In genomic region chr6:118561745-118562609, GRCm38 (mm10) we compare ENCODE assay signal across 8 mouse cellular contexts. TPM values are rescaled to one million over a fixed set of nuclear protein-coding genes. Genes with fewer than 3 reads are reported as not detected.
DNase-seq lines count a peak whose midpoint lies in the region; ATAC-seq lines count a peak whose summit lies in the region.

Gene Ankrd26, minus strand, starts transcription at chr6:118562226.

- peaks cover 7% of the 10 kb centered on the region; the same call in 1 of the 2 replicates for H3K4me1 ChIP-seq in heart, embryonic 10.5 days
- peaks cover 24% of the 10 kb centered on the region for H3K4me1 ChIP-seq in kidney, embryonic 15.5 days

- H3K9me3 ChIP-seq in heart, embryonic 10.5 days = no peaks in the 10 kb centered on the region
- no peaks in the 10 kb centered on the region for H3K9me3 ChIP-seq in kidney, embryonic 15.5 days (replicated peaks)

- no peaks in the 10 kb centered on the region for H3K27me3 ChIP-seq in heart, embryonic 10.5 days (ENCODE audit: insufficient read depth, poor library complexity, severe bottlenecking)
- H3K27me3 ChIP-seq in kidney, embryonic 15.5 days = no peaks in the 10 kb centered on the region

- peak within 1 kb of the TSS; percentile 72 for H3K9ac ChIP-seq in kidney, embryonic 15.5 days

- H3K4me2 ChIP-seq in kidney, embryonic 15.5 days = peak within 1 kb of the TSS; percentile 85

- peak within 1 kb of the TSS; percentile 92 for H3K27ac ChIP-seq in heart, embryonic 10.5 days
- peak within 1 kb of the TSS; percentile 78 for H3K27ac ChIP-seq in kidney, embryonic 15.5 days

- H3K4me3 ChIP-seq in heart, embryonic 10.5 days = peak within 1 kb of the TSS; percentile 83
- H3K4me3 ChIP-seq in kidney, embryonic 15.5 days (replicated peaks) = peak within 1 kb of the TSS; percentile 66

- 6% methylated on average over 54 of the region's 54 CpGs for WGBS in heart, embryonic 10.5 days
- 4% methylated on average over 54 of the region's 54 CpGs for WGBS in kidney, embryonic 15.5 days

- DNase-seq in B cell, adult 2 months = peak; percentile 91 to 92
- peak; percentile 96 for DNase-seq in brain, adult 2 months (ENCODE audit: low read depth, low spot score)
- DNase-seq in heart, embryonic 10.5 days (ENCODE audit: low spot score) = peak; percentile 96
- DNase-seq in liver = peak; percentile 95
- DNase-seq in spleen, postnatal 4 days (ENCODE audit: low spot score in 2 of 2) = peak; percentile 93 to 97

- ATAC-seq in erythroblast, adult 5-6 weeks (replicated peaks; ENCODE audit: low FRiP score, poor library complexity, severe bottlenecking) = peak; percentile 99
- ATAC-seq in kidney, embryonic 15.5 days (replicated peaks; ENCODE audit: low FRiP score) = peak; percentile 98
- peak; percentile 72; the same call in 1 of the 2 replicates for ATAC-seq in monocyte, adult 5-6 weeks (replicated peaks; ENCODE audit: insufficient number of reproducible peaks, low FRiP score, low TSS enrichment, poor library complexity, severe bottlenecking)

- peaks cover 22% of the 10 kb centered on the region for H3K36me3 ChIP-seq in heart, embryonic 10.5 days
- H3K36me3 ChIP-seq in kidney, embryonic 15.5 days = peaks cover 21% of the 10 kb centered on the region

RNA-seq across cellular contexts. Expression of gene Ankrd26, which starts in this region (rescaled TPM):
- total RNA-seq in erythroblast, adult 5-6 weeks (2015; ENCODE audit: low replicate concordance) = 5.0 and 6.9 TPM in 2 replicates
- total RNA-seq in erythroblast, adult 5-6 weeks (2017; ENCODE audit: low replicate concordance) = 5.0 and 15.6 TPM in 2 replicates
- polyA plus RNA-seq in heart, embryonic 10.5 days (2016; fragmentation: Nextera tagmentation; extraction: Ambion mirVana) = 7.7 and 13.1 TPM in 2 replicates
- 16.5 and 17.3 TPM in 2 replicates for polyA plus RNA-seq in kidney, embryonic 15.5 days (2015; fragmentation: Nextera tagmentation; extraction: Ambion mirVana)
- total RNA-seq in monocyte, adult 5-6 weeks (2017) = 6.3 to 15.4 TPM (median 9.3 TPM) in 3 replicates

Comparison
In these comparisons a context has a peak if more than half of its experiments do, and no peak if none do; other contexts are left out.
1. Peak in every context shown above with its lines: DNase-seq, ATAC-seq, H3K4me3 ChIP-seq and H3K27ac ChIP-seq.